Mouse (Mus musculus) forebrain, embryonic 16.5 days (tissue): ENCODE results near the gene Klf12. TPM values are rescaled to one million over a fixed set of nuclear protein-coding genes. Genes with fewer than 3 reads are reported as not detected.
A peak's percentile ranks its signal among the peaks of the same experiment; 100 is the strongest.

Source experiments
- ATAC-seq: fragments of 200-750 bp; cut with Nextera tagmentation; 2 replicates; pipeline ENCODE4 v1.8.0; 2017; ENCODE audit warnings: mild to moderate bottlenecking, moderate library complexity
- H3K27ac ChIP-seq: fragments of 300-500 bp; sonication (generic); 2 replicates; pipeline ENCODE4 v1.5.1; 2014; ENCODE audit warnings: low read length, control low read depth
- H3K27me3 ChIP-seq: fragments of 300-500 bp; sonication (generic); replicated peaks from 2 replicates; pipeline ENCODE4 v1.6.1; 2014; ENCODE audit warnings: low read length; ENCODE audit not compliant: control insufficient read depth, insufficient read depth
- H3K36me3 ChIP-seq: fragments of 300-500 bp; sonication (generic); 2 replicates; pipeline ENCODE4 v1.6.1; 2014; ENCODE audit not compliant: control insufficient read depth, insufficient read depth
- H3K4me1 ChIP-seq: fragments of 300-500 bp; sonication (generic); replicated peaks from 2 replicates; pipeline ENCODE4 v1.6.1; 2014; ENCODE audit warnings: low read length; ENCODE audit not compliant: control insufficient read depth, insufficient read depth
- H3K4me2 ChIP-seq: fragments of 300-500 bp; sonication (generic); 2 replicates; pipeline ENCODE4 v1.6.1; 2014; ENCODE audit warnings: mild to moderate bottlenecking, low read length, control low read depth
- H3K4me3 ChIP-seq: fragments of 300-500 bp; sonication (generic); replicated peaks from 2 replicates; pipeline ENCODE4 v1.5.1; 2014; ENCODE audit warnings: mild to moderate bottlenecking, low read length, control low read depth
- H3K9ac ChIP-seq: fragments of 300-500 bp; sonication (generic); replicated peaks from 2 replicates; pipeline ENCODE4 v1.6.1; 2014; ENCODE audit warnings: low read depth, low read length, control low read depth
- H3K9me3 ChIP-seq: fragments of 300-500 bp; sonication (generic); 2 replicates; pipeline ENCODE4 v1.6.1; 2016; ENCODE audit warnings: low read length; ENCODE audit not compliant: control insufficient read depth
- WGBS: fragments of 180-500 bp; shearing (Covaris S2); extraction: QIAGEN DNeasy Blood & Tissue Kit; methylation state at CpG from one replicate; pipeline ENCODE4 v1.1.7; 2014; 5-methylcytosine and 5-hydroxymethylcytosine counted together
- polyA plus RNA-seq: library from polyadenylated mRNA; unstranded; fragments of >200 nt; fragmentation: Nextera tagmentation; extraction: Ambion mirVana; gene quantifications from 2 replicates; pipeline ENCODE4 v1.2.1, GENCODE M21; 2015

The Klf12 gene
- polyA plus RNA-seq, 1 experiment from 2014 or later = 48.4 TPM

GRCm38 (mm10) chr14:100243046-100243445 lies 41.4 kb downstream of the Klf12 start:
- Histone ChIP-seq H3K27ac (no peak overlapping the region), H3K9ac (no peak overlapping the region), H3K4me2 (no peak overlapping the region), H3K4me3 (no peak overlapping the region), H3K9me3 (no peaks in the 10 kb centered on the region), H3K36me3 (no peaks in the 10 kb centered on the region), H3K4me1 (peaks cover 2% of the 10 kb centered on the region), H3K27me3 (no peaks in the 10 kb centered on the region)
- no peak for ATAC-seq
- 84% methylated on average over 5 of the region's 5 CpGs for WGBS

GRCm38 (mm10) chr14:100239874-100240273 lies 44.6 kb downstream of the Klf12 start:
- no peak for ATAC-seq
- Histone ChIP-seq H3K4me2 (no peak overlapping the region), H3K27me3 (no peaks in the 10 kb centered on the region), H3K4me3 (no peak overlapping the region), H3K27ac (no peak overlapping the region), H3K4me1 (peaks cover 6% of the 10 kb centered on the region), H3K36me3 (no peaks in the 10 kb centered on the region), H3K9me3 (no peaks in the 10 kb centered on the region), H3K9ac (no peak overlapping the region)
- 54% methylated on average over 4 of the region's 4 CpGs for WGBS

GRCm38 (mm10) chr14:100236757-100237156 lies 47.7 kb downstream of the Klf12 start:
- no peaks in the 10 kb centered on the region for H3K27me3 ChIP-seq
- no peak overlapping the region for H3K4me3 ChIP-seq
- H3K4me1 ChIP-seq = peaks cover 6% of the 10 kb centered on the region
- H3K27ac ChIP-seq = no peak overlapping the region
- no peaks in the 10 kb centered on the region for H3K9me3 ChIP-seq
- 83% methylated on average over 7 of the region's 7 CpGs for WGBS
- H3K9ac ChIP-seq = no peak overlapping the region
- no peak overlapping the region for H3K4me2 ChIP-seq
- ATAC-seq = no peak
- H3K36me3 ChIP-seq = no peaks in the 10 kb centered on the region

GRCm38 (mm10) chr14:100235746-100236145 lies 48.7 kb downstream of the Klf12 start:
- H3K4me3 ChIP-seq = no peak overlapping the region
- H3K36me3 ChIP-seq = no peaks in the 10 kb centered on the region
- H3K9me3 ChIP-seq = no peaks in the 10 kb centered on the region
- H3K27ac ChIP-seq = no peak overlapping the region
- H3K9ac ChIP-seq = no peak overlapping the region
- ATAC-seq = peak; percentile 59
- WGBS = 40% methylated on average over 3 of the region's 3 CpGs
- peaks cover 6% of the 10 kb centered on the region for H3K4me1 ChIP-seq
- no peaks in the 10 kb centered on the region for H3K27me3 ChIP-seq
- no peak overlapping the region for H3K4me2 ChIP-seq

- ATAC-seq = no peak
- no peaks in the 10 kb centered on the region for H3K9me3 ChIP-seq
- H3K4me2 ChIP-seq = no peak overlapping the region
- H3K27me3 ChIP-seq = no peaks in the 10 kb centered on the region
- peaks cover 4% of the 10 kb centered on the region; the same call in 1 of the 2 replicates for H3K4me1 ChIP-seq
- H3K9ac ChIP-seq = no peak overlapping the region
- 90% methylated on average over 1 of the region's 1 CpGs for WGBS
- H3K4me3 ChIP-seq = no peak overlapping the region
- H3K36me3 ChIP-seq = no peaks in the 10 kb centered on the region
- H3K27ac ChIP-seq = no peak overlapping the region
Measured at GRCm38 (mm10) chr14:100231384-100231783, 53.1 kb downstream of the Klf12 start.

GRCm38 (mm10) chr14:100228120-100228519 lies 56.4 kb downstream of the Klf12 start:
- no peak overlapping the region for H3K27ac ChIP-seq
- H3K4me1 ChIP-seq = peaks cover 2% of the 10 kb centered on the region
- H3K4me3 ChIP-seq = no peak overlapping the region
- no peaks in the 10 kb centered on the region for H3K36me3 ChIP-seq
- H3K9ac ChIP-seq = no peak overlapping the region
- no peak for ATAC-seq
- H3K4me2 ChIP-seq = no peak overlapping the region
- H3K9me3 ChIP-seq = no peaks in the 10 kb centered on the region
- 92% methylated on average over 6 of the region's 6 CpGs for WGBS
- H3K27me3 ChIP-seq = no peaks in the 10 kb centered on the region

- Histone ChIP-seq H3K9me3 (no peaks in the 10 kb centered on the region), H3K36me3 (no peaks in the 10 kb centered on the region), H3K4me2 (no peak overlapping the region), H3K9ac (no peak overlapping the region), H3K4me1 (peaks cover 2% of the 10 kb centered on the region), H3K27ac (no peak overlapping the region), H3K4me3 (no peak overlapping the region), H3K27me3 (no peaks in the 10 kb centered on the region)
- no peak for ATAC-seq
- WGBS = 97% methylated on average over 6 of the region's 6 CpGs
Measured at GRCm38 (mm10) chr14:100227717-100228116, 56.8 kb downstream of the Klf12 start.

- no peak for ATAC-seq
- Histone ChIP-seq H3K4me3 (no peak overlapping the region), H3K27me3 (no peaks in the 10 kb centered on the region), H3K4me2 (no peak overlapping the region), H3K27ac (no peak overlapping the region), H3K36me3 (no peaks in the 10 kb centered on the region), H3K4me1 (peaks cover 5% of the 10 kb centered on the region), H3K9ac (no peak overlapping the region), H3K9me3 (no peaks in the 10 kb centered on the region)
- WGBS = 57% methylated on average over 4 of the region's 4 CpGs
Measured at GRCm38 (mm10) chr14:100224151-100224550, 60.3 kb downstream of the Klf12 start.

- Histone ChIP-seq H3K9ac (no peak overlapping the region), H3K36me3 (no peaks in the 10 kb centered on the region), H3K27me3 (no peaks in the 10 kb centered on the region), H3K9me3 (no peaks in the 10 kb centered on the region), H3K27ac (no peak overlapping the region), H3K4me2 (no peak overlapping the region), H3K4me3 (no peak overlapping the region), H3K4me1 (peaks cover 5% of the 10 kb centered on the region)
- 86% methylated on average over 4 of the region's 4 CpGs for WGBS
- no peak for ATAC-seq
Measured at GRCm38 (mm10) chr14:100222260-100222659, 62.2 kb downstream of the Klf12 start.

GRCm38 (mm10) chr14:100215213-100215785 lies 69.2 kb downstream of the Klf12 start:
- 68% methylated on average over 4 of the region's 4 CpGs for WGBS
- H3K4me3 ChIP-seq = no peak overlapping the region
- H3K36me3 ChIP-seq = no peaks in the 10 kb centered on the region
- no peaks in the 10 kb centered on the region for H3K27me3 ChIP-seq
- no peaks in the 10 kb centered on the region for H3K9me3 ChIP-seq
- no peak overlapping the region for H3K4me2 ChIP-seq
- ATAC-seq = no peak
- H3K27ac ChIP-seq = no peak overlapping the region
- H3K4me1 ChIP-seq = peaks cover 10% of the 10 kb centered on the region
- no peak overlapping the region for H3K9ac ChIP-seq
